Comparison of ENCODE assay signal across 8 mouse cellular contexts in genomic region chr8:4413206-4413605, GRCm38 (mm10).
DNase-seq lines count a peak whose midpoint lies in the region; ATAC-seq and TF ChIP-seq lines count a peak whose summit lies in the region.

No protein-coding gene starts in this region.

- intact Hi-C loops in left cerebral cortex, postnatal 10 days (cut with DNase I), result loop anchor here (5.0 kb wide), 2 partner anchors 79 to 174 kb away; partner anchors contain the start of gene Cers4
- intact Hi-C loops in heart, postnatal 14 days (cut with DNase I), result loop anchor here (2.0 to 5.0 kb wide), 2 partner anchors 104 to 176 kb away; no protein-coding TSS in a partner anchor

- no peak overlapping the region for H3K27ac ChIP-seq in midbrain, embryonic 11.5 days (ENCODE audit: low read depth, low read length)

- 0 out of 2 replicates have a peak, but pooled peaks have one; percentile 20 for TF ChIP-seq CTCF in G1E (IDR thresholded peaks at IDR 0.05; ENCODE audit: low read depth, low read length)

- no peaks in the 10 kb centered on the region for H3K9me3 ChIP-seq in G1E (replicated peaks)
- H3K9me3 ChIP-seq in midbrain, embryonic 11.5 days (ENCODE audit: control insufficient read depth, low read length), result no peaks in the 10 kb centered on the region

- no peak overlapping the region for H3K9ac ChIP-seq in midbrain, embryonic 11.5 days (ENCODE audit: low read length)

- DNase-seq in left cerebral cortex, adult 18-20 months (ENCODE audit: low spot score in 2 of 2), result peak; percentile 18 to 26
- no peak for DNase-seq in left cerebral cortex, postnatal 10 days (ENCODE audit: extremely low spot score in 1 of 2, low spot score in 2 of 2)
- no peak for DNase-seq in G1E (ENCODE audit: low spot score)
- DNase-seq in cerebellum, postnatal 25 days, result peak; percentile 20 to 43
- peak; percentile 13 to 45 for DNase-seq in heart, postnatal 14 days
- DNase-seq in layer of hippocampus, adult 11-12 months (ENCODE audit: low spot score), result peak; percentile 52
- DNase-seq in midbrain, embryonic 11.5 days (ENCODE audit: low spot score, missing footprints), result peak; percentile 89
- no peak for DNase-seq in testis, postnatal 14 days (ENCODE audit: low spot score)

- H3K4me3 ChIP-seq in G1E (ENCODE audit: low read depth, low read length), result no peak overlapping the region
- no peak overlapping the region for H3K4me3 ChIP-seq in midbrain, embryonic 11.5 days (ENCODE audit: low read depth, low read length)

- no peak overlapping the region for H3K4me2 ChIP-seq in midbrain, embryonic 11.5 days

- ATAC-seq in G1E (ENCODE audit: extremely low read depth, insufficient number of reproducible peaks, low FRiP score, poor library complexity, severe bottlenecking), result no peak
- ATAC-seq in midbrain, embryonic 11.5 days (ENCODE audit: low FRiP score), result peak; percentile 63

- no peaks in the 10 kb centered on the region for H3K4me1 ChIP-seq in G1E (ENCODE audit: insufficient read depth, low read depth, low read length)
- H3K4me1 ChIP-seq in midbrain, embryonic 11.5 days (ENCODE audit: control insufficient read depth, insufficient read depth, low read length), result no peaks in the 10 kb centered on the region

- 41% methylated on average over 6 of the region's 6 CpGs for WGBS in midbrain, embryonic 11.5 days

- no peaks in the 10 kb centered on the region for H3K27me3 ChIP-seq in G1E (ENCODE audit: insufficient read depth, low read length)
- H3K27me3 ChIP-seq in midbrain, embryonic 11.5 days (ENCODE audit: control insufficient read depth, insufficient read depth, low read length), result no peaks in the 10 kb centered on the region

- H3K36me3 ChIP-seq in G1E (replicated peaks), result no peaks in the 10 kb centered on the region
- no peaks in the 10 kb centered on the region for H3K36me3 ChIP-seq in midbrain, embryonic 11.5 days (ENCODE audit: control insufficient read depth, insufficient read depth, low read length)

Comparison
In these comparisons a context has a peak if more than half of its experiments do, and no peak if none do; other contexts are left out.
1. DNase-seq: peak in left cerebral cortex, adult 18-20 months (2 of 2), cerebellum, postnatal 25 days (2 of 2), heart, postnatal 14 days (2 of 2), layer of hippocampus, adult 11-12 months (single experiment) and midbrain, embryonic 11.5 days (single experiment); none in left cerebral cortex, postnatal 10 days (0 of 2), G1E (single experiment) and testis, postnatal 14 days (single experiment).